Mouse (Mus musculus) forebrain, embryonic 16.5 days (tissue): ENCODE measurements around the gene Syce2. TPM values are rescaled to one million over a fixed set of nuclear protein-coding genes. Genes with fewer than 3 reads are reported as not detected.
A peak's percentile ranks its signal among the peaks of the same experiment; 100 is the strongest.

ENCODE experiments used
- ATAC-seq: fragments of 200-750 bp; cut with Nextera tagmentation; 2 replicates; pipeline ENCODE4 v1.8.0; 2017; ENCODE audit warnings: mild to moderate bottlenecking, moderate library complexity
- H3K27ac ChIP-seq: fragments of 300-500 bp; sonication (generic); 2 replicates; pipeline ENCODE4 v1.5.1; 2014; ENCODE audit warnings: low read length, control low read depth
- H3K27me3 ChIP-seq: fragments of 300-500 bp; sonication (generic); replicated peaks from 2 replicates; pipeline ENCODE4 v1.6.1; 2014; ENCODE audit warnings: low read length; ENCODE audit not compliant: control insufficient read depth, insufficient read depth
- H3K36me3 ChIP-seq: fragments of 300-500 bp; sonication (generic); 2 replicates; pipeline ENCODE4 v1.6.1; 2014; ENCODE audit not compliant: control insufficient read depth, insufficient read depth
- H3K4me1 ChIP-seq: fragments of 300-500 bp; sonication (generic); replicated peaks from 2 replicates; pipeline ENCODE4 v1.6.1; 2014; ENCODE audit warnings: low read length; ENCODE audit not compliant: control insufficient read depth, insufficient read depth
- H3K4me2 ChIP-seq: fragments of 300-500 bp; sonication (generic); 2 replicates; pipeline ENCODE4 v1.6.1; 2014; ENCODE audit warnings: mild to moderate bottlenecking, low read length, control low read depth
- H3K4me3 ChIP-seq: fragments of 300-500 bp; sonication (generic); replicated peaks from 2 replicates; pipeline ENCODE4 v1.5.1; 2014; ENCODE audit warnings: mild to moderate bottlenecking, low read length, control low read depth
- H3K9ac ChIP-seq: fragments of 300-500 bp; sonication (generic); replicated peaks from 2 replicates; pipeline ENCODE4 v1.6.1; 2014; ENCODE audit warnings: low read depth, low read length, control low read depth
- H3K9me3 ChIP-seq: fragments of 300-500 bp; sonication (generic); 2 replicates; pipeline ENCODE4 v1.6.1; 2016; ENCODE audit warnings: low read length; ENCODE audit not compliant: control insufficient read depth
- WGBS: fragments of 180-500 bp; shearing (Covaris S2); extraction: QIAGEN DNeasy Blood & Tissue Kit; methylation state at CpG from one replicate; pipeline ENCODE4 v1.1.7; 2014; 5-methylcytosine and 5-hydroxymethylcytosine counted together
- microRNA-seq: library from miRNA; unstranded; fragments of <30 nt; microRNA quantifications from one replicate; pipeline ENCODE4, GENCODE M21; 2017
- polyA plus RNA-seq: library from polyadenylated mRNA; unstranded; fragments of >200 nt; fragmentation: Nextera tagmentation; extraction: Ambion mirVana; gene quantifications from 2 replicates; pipeline ENCODE4 v1.2.1, GENCODE M21; 2015

Gene Syce2
- polyA plus RNA-seq, 1 experiment from 2014 or later = 51.0 TPM

DNA sequence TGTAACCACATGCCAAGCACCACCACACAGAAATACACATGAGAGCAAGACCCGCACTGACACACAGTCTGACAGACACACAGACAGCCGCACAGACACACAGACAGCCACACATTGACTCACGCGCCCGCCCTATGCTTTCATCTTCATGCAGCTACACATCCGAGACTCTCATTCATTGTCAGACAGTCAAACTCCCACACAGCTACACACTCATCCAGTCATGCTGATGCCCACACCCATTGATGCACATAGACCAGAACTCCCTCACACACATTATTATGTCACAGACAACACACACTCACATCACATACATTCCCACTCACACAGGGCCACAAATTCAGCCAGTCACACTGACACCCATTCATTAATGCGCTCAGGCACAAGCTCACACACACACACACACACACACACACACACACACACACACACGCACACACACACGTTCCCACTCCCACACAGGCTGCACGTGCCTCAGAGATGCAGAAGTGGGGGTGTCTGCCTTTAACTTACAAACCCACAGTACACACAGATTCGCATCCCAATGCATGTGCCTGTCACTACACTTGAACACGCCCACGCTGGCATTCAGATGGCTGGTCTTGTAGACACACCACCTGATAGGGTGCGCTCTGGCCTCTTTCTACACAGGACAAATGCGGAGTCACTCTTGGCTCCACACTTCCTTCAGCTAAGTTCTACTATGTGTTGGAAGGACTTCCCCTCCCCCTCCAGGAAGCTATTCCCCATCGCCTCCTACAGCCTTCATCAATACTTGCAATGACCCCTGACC lies 62.1 kb downstream of the Syce2 start:
- Histone ChIP-seq H3K27ac (no peak overlapping the region), H3K9ac (no peak overlapping the region), H3K36me3 (no peaks in the 10 kb centered on the region), H3K4me2 (peak overlapping the region; percentile 85), H3K9me3 (no peaks in the 10 kb centered on the region), H3K27me3 (no peaks in the 10 kb centered on the region), H3K4me1 (peaks cover 35% of the 10 kb centered on the region), H3K4me3 (peak overlapping the region; percentile 83)
- 87% methylated on average over 16 of the region's 16 CpGs for WGBS
- no peak for ATAC-seq

- WGBS = under 1% methylated on average over 15 of the region's 15 CpGs
- Histone ChIP-seq H3K4me2 (peak overlapping the region; percentile 85), H3K9me3 (no peaks in the 10 kb centered on the region), H3K4me3 (peak overlapping the region; percentile 83), H3K9ac (peak overlapping the region; percentile 93; the same call in 1 of the 2 replicates), H3K36me3 (no peaks in the 10 kb centered on the region), H3K27me3 (no peaks in the 10 kb centered on the region), H3K27ac (no peak overlapping the region), H3K4me1 (peaks cover 31% of the 10 kb centered on the region)
- peak; percentile 58 for ATAC-seq
Measured at GRCm38 (mm10) chr8:84934860-84935259, 62.9 kb downstream of the Syce2 start.

DNA sequence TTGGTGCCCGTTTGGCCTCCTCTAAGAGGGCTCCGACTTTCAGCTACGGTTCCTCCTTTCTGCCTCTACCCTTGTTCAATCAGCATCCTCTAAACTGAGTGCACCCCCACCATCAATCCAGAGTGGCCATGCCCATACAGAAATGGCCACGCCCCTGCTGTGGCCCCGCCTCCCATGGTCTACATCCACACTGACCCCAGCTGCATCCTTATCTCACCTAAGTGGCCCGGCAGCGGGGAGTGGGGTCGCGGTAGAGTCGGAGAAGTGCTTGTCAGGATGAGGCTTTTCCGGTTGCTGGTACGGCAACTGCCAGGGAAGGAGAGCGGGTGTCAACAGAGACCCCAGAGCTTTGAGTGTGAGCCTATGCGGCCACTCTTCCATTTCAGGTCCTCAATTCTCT lies 63.6 kb downstream of the Syce2 start:
- Histone ChIP-seq H3K9ac (peak overlapping the region; percentile 93), H3K4me1 (peaks cover 31% of the 10 kb centered on the region), H3K27ac (peak overlapping the region; percentile 24; the same call in 1 of the 2 replicates), H3K4me3 (peak overlapping the region; percentile 83), H3K27me3 (no peaks in the 10 kb centered on the region), H3K4me2 (peak overlapping the region; percentile 85), H3K9me3 (no peaks in the 10 kb centered on the region), H3K36me3 (no peaks in the 10 kb centered on the region)
- WGBS = 14% methylated on average over 14 of the region's 14 CpGs
- no peak for ATAC-seq

- Histone ChIP-seq H3K27ac (peak overlapping the region; percentile 87), H3K4me2 (peak overlapping the region; percentile 85), H3K27me3 (no peaks in the 10 kb centered on the region), H3K9me3 (no peaks in the 10 kb centered on the region), H3K36me3 (no peaks in the 10 kb centered on the region), H3K9ac (peak overlapping the region; percentile 93), H3K4me3 (peak overlapping the region; percentile 83), H3K4me1 (peaks cover 31% of the 10 kb centered on the region)
- 11% methylated on average over 23 of the region's 23 CpGs for WGBS
- ATAC-seq = peak; percentile 44
Measured at GRCm38 (mm10) chr8:84936041-84936961, 64.4 kb downstream of the Syce2 start.

DNA sequence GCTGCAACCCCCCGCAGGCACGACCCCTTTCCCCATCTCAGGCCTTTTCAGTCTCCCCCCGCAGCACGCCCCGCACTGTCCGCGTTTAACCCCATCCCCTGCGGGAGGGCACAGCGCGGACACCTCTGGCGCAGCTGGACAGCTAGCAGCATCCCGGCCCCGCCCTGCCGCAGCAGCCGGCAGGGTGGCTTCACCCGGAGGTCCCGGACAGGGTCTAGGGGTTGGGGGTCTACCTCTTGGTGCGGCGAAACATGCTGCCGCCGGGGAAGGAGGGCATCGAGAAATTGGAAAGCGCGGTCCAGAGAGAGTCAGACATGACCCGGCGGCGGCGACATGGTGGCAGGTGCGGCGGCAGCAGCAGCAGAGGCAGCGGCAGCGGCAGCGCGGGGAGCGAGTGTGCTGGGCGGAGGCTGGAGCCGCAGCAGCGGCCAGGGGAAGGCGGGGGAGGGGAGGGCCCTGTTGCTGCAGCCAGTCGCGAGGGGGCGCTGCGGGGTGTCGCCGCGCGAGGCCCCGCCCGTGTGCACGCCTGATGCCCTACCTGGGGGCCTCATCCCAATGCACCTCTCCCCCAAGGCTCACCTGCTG lies 65.1 kb downstream of the Syce2 start, which contains the start of gene Mast1:
TSS of gene Mast1 (minus strand) at position 398 of the 585 bp plus-strand sequence.
- peak; percentile 73 for ATAC-seq
- peak within 1 kb of the TSS; percentile 93 for H3K9ac ChIP-seq
- H3K4me2 ChIP-seq = peak within 1 kb of the TSS; percentile 85
- H3K4me3 ChIP-seq = peak within 1 kb of the TSS; percentile 83
- H3K4me1 ChIP-seq = peaks cover 31% of the 10 kb centered on the region
- H3K9me3 ChIP-seq = no peaks in the 10 kb centered on the region
- no peaks in the 10 kb centered on the region for H3K36me3 ChIP-seq
- H3K27ac ChIP-seq = peak within 1 kb of the TSS; percentile 87
- WGBS = 0% methylated on average over 36 of the region's 50 CpGs
- no peaks in the 10 kb centered on the region for H3K27me3 ChIP-seq

Small RNAs within 50 kb of the gene (microRNA-seq; reads per million reads assigned to microRNA genes)
- gene Gm24197 = not detected
- 1.7 reads per million for gene Mir7069

Other genes with a start within 250 kb of the Syce2 start
- 22.5 and 25.5 TPM in 2 replicates for gene Ier2, start 209.3 kb upstream of the Syce2 start, polyA plus RNA-seq
- 63.4 and 73.3 TPM in 2 replicates for gene Trmt1, start 185.8 kb upstream of the Syce2 start, polyA plus RNA-seq
- 15.5 and 15.7 TPM in 2 replicates for gene Nacc1, start 184.2 kb upstream of the Syce2 start, polyA plus RNA-seq
- 2.6 and 2.9 TPM in 2 replicates for gene Lyl1, start 170.7 kb upstream of the Syce2 start, polyA plus RNA-seq
- gene G430095P16Rik, start 149.1 kb upstream of the Syce2 start, polyA plus RNA-seq = 2.0 and 2.2 TPM in 2 replicates
- 440 and 546 TPM in 2 replicates for gene Nfix, start 71.8 kb upstream of the Syce2 start, polyA plus RNA-seq
- gene Dand5, start 49.3 kb upstream of the Syce2 start, polyA plus RNA-seq = 8.2 and 8.7 TPM in 2 replicates
- 31.3 and 34.3 TPM in 2 replicates for gene Gadd45gip1, start 40.6 kb upstream of the Syce2 start, polyA plus RNA-seq
- gene Rad23a, start 31.4 kb upstream of the Syce2 start, polyA plus RNA-seq = 84.8 and 86.5 TPM in 2 replicates
- gene Calr, start 25.2 kb upstream of the Syce2 start, polyA plus RNA-seq = 610 and 631 TPM in 2 replicates
- gene Farsa, start 15.1 kb upstream of the Syce2 start, polyA plus RNA-seq = 126 TPM in 2 replicates
- 35.5 and 39.1 TPM in 2 replicates for gene Gcdh, start 21.8 kb downstream of the Syce2 start, polyA plus RNA-seq
- 0.73 and 0.85 TPM in 2 replicates for gene Klf1, start 29.8 kb downstream of the Syce2 start, polyA plus RNA-seq
- gene Dnase2a, start 36.4 kb downstream of the Syce2 start, polyA plus RNA-seq = 5.4 and 5.5 TPM in 2 replicates
- 52.4 and 65.8 TPM in 2 replicates for gene Mast1, start 65.2 kb downstream of the Syce2 start, polyA plus RNA-seq
- 2.2 and 2.4 TPM in 2 replicates for gene Rtbdn, start 74.9 kb downstream of the Syce2 start, polyA plus RNA-seq
- not detected in 2 replicates for gene Gm49661, start 97.3 kb downstream of the Syce2 start, polyA plus RNA-seq
- 1,287 and 1,394 TPM in 2 replicates for gene Prdx2, start 97.5 kb downstream of the Syce2 start, polyA plus RNA-seq
- 79.9 and 85.8 TPM in 2 replicates for gene Rnaseh2a, start 97.7 kb downstream of the Syce2 start, polyA plus RNA-seq
- gene Junb, start 106.6 kb downstream of the Syce2 start, polyA plus RNA-seq = 7.6 and 8.2 TPM in 2 replicates
- 31.3 and 39.8 TPM in 2 replicates for gene Hook2, start 118.5 kb downstream of the Syce2 start, polyA plus RNA-seq
- gene Best2, start 142.4 kb downstream of the Syce2 start, polyA plus RNA-seq = not detected in 2 replicates
- 144 and 153 TPM in 2 replicates for gene Asna1, start 153.2 kb downstream of the Syce2 start, polyA plus RNA-seq
- 108 and 110 TPM in 2 replicates for gene Trir, start 154.7 kb downstream of the Syce2 start, polyA plus RNA-seq
- 72.8 and 83.4 TPM in 2 replicates for gene Tnpo2, start 164.8 kb downstream of the Syce2 start, polyA plus RNA-seq
- gene Fbxw9, start 187.9 kb downstream of the Syce2 start, polyA plus RNA-seq = 61.7 and 78.3 TPM in 2 replicates
- 0.84 TPM in 1 of 2 replicates, not detected in the other for gene Gm5741, start 195.9 kb downstream of the Syce2 start, polyA plus RNA-seq
- 87.2 and 98.7 TPM in 2 replicates for gene Dhps, start 199.6 kb downstream of the Syce2 start, polyA plus RNA-seq
- 129 and 133 TPM in 2 replicates for gene Wdr83os, start 208.6 kb downstream of the Syce2 start, polyA plus RNA-seq
- gene Wdr83, start 209.2 kb downstream of the Syce2 start, polyA plus RNA-seq = 53.1 and 61.1 TPM in 2 replicates
- 15.6 and 17.7 TPM in 2 replicates for gene Man2b1, start 211.2 kb downstream of the Syce2 start, polyA plus RNA-seq